Mouse (Mus musculus) cerebellum, adult 8-10 months (tissue): ENCODE results near the gene Klhl30.

Experiments used
- DNase-seq: peaks from one replicate; pipeline ENCODE4 v3.0.0; 2022

Gene Klhl30

DNA sequence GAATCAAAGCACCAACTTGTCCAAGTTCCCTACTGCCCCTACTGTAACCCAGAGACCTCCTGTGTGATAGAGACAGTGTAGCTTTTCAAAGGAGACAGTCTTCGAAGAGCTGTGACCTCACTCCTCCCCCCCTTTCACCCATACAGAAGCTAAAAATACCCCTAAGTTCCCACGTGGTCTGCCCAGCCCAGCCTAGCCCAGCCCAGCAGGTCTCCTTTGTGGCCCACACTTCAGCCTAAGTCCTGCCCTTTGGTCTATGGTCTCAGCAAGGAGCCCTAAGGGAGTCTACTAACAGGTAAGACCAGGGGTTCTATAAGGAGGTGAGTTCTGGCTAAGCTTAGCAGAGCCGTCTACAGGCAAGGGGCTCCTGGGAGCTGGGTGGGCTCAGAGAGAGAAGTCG is at the start of gene Klhl30:
Gene Klhl30 (plus strand): TSS at position 176 of the 400 bp plus-strand sequence.
- DNase-seq = no peak

GRCm38 (mm10) chr1:91301206-91301920 is 49.5 kb upstream of the Klhl30 start:
- DNase-seq = no peak

DNA sequence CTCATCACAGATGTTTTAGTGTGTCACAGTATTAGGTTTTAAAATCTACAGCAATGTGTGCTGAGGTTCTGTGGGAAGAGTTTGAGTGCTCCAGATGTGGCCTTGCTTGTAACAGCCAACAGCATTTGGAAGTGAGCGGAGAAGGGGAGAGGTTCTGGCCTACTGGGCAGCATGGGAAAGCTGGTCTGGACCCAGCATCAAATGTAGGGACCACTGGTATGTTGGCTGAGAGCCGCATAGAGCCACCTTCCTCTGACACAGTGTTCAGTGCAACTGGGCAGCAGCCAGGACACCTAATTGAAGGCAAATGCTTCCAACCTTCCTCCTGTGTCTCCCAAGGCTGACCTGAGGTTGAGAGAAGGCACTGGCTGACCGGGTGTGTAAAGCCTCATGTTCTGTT is 48.8 kb upstream of the Klhl30 start:
- DNase-seq = no peak

DNA sequence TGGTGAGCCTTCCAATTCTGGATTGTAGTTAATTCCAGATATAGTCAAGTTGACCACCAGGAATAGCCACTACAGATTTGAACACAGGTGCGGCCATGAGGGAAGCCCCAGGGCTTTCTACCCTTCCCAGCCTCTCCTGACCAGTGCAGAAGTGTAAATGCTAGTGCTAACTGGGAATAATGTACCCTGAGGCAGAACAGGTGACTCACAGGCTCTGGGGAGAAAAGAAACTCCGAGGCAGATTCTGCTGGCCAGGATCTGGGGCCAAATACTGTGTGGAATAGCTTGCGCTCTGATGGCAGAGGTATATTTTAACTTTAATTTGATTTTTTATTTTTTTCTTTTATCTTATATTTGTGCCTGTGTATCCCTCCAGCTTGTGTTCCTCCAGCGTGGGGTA is 46.2 kb upstream of the Klhl30 start:
- DNase-seq = no peak

GRCm38 (mm10) chr1:91309366-91310085 is 41.3 kb upstream of the Klhl30 start:
- no peak for DNase-seq

DNA sequence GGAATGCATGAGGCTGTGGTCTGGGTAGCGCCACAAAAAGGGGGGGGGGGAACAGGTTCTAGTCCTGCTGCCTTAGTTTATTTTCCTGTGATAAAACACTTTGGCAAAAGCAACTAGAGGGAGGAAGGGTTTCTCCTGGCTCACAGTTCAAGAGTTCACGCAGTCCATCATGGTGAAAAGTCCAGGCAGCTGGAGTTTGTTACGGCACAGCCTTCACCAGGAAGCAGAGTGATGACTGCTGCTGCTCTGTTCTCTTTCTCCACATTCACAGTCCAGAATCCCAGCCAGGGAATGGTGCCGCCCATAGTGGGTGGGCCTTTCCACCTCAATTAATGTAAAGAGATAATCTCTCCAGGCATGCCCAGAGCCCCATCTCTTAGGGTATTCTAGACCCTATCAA is 38.5 kb upstream of the Klhl30 start:
- DNase-seq = no peak

GRCm38 (mm10) chr1:91313251-91313650 is 37.6 kb upstream of the Klhl30 start:
- no peak for DNase-seq

- no peak for DNase-seq
These were observed 33.2 kb upstream of the Klhl30 start for GRCm38 (mm10) chr1:91317656-91318055.

- no peak for DNase-seq
These were observed 28.9 kb upstream of the Klhl30 start, which contains the start of gene Espnl for GRCm38 (mm10) chr1:91321760-91322438. Espnl (plus strand) TSS chr1:91322075.

DNA sequence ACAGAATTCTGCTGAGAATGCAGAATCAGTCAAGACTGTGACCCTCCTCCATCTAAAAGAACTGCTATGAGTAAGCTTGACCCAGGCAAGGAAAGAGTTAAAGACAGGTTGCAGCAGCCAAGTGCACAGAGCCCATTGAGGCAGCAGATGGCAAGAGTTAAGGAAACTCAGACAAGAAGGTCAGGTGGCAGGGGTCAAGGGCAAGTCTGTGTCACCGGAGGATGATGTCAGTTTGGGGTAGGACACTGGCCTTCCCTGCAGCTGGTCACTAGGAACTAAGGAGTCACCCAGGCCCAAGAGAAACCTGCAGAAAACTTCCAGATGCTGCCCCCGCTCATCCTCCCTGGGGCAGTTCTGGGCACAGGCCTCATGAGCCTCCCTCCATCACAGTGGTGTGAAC is 26.2 kb upstream of the Klhl30 start:
- DNase-seq = no peak

DNA sequence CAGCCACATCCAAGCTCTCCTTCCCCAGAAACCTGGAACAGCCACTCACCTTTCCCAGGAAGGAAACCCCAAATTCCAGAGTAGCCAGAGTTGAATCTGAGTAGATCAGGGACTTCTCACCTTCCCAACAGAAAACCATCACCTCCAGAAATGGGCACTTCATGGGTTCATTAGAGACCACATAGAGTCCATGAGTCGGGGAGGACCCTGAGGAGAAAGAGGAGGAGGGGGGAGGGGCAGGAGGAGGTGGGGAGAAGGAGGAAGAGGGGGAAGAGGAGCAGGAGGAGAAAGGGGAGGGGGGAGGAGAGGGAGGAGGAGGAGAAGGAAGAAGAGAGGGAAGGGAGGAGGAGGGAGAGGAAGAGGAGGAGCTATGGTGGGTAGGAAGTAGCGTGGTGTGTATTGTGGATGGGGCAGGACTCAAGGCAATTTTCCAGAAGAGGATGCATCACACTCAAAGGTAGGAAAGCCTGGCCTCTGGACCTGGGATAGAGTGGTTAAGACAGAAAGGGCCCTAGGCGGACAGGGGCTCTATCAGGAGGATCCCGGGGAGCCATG is 25.3 kb upstream of the Klhl30 start:
- DNase-seq = no peak

DNA sequence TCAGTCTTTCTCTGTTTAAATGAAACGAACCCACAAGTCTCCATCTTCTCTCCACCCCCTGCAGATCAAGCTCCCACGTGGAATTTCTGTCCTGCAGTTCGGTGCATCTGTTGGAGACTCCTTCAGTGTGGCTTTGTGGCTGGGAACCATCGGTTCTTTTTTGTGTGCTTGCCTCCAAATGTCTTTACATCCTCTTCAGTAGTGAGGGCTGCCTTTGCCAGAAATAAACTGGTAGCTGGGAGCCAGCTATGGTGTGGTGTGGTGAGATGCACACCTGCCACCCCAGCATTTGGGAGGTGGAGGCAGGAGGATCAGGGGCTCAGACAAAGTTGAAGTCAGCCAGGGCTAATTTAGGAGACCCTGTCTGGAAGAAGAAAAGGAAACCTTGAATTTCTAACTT is 18.7 kb upstream of the Klhl30 start:
- no peak for DNase-seq

DNA sequence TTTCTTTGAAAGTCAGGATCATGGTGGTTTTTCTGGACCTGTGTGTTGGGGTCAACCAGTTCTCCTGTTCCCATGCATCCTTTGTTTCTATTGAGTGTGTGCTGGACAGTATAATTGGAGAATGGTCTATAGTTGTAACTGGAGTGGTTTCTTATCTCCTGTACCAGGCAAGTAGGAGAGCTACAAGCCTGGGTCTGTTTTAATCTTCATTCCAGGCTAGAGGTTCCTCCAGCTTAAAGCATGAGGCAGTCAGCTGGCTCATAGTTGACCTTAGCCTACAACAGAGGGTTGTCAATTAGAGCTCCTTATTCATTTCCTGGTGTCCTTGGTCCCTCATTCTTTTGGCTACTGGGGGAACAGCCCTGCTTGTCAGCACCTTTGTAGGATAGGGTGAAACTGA is 17.2 kb upstream of the Klhl30 start:
- no peak for DNase-seq

DNA sequence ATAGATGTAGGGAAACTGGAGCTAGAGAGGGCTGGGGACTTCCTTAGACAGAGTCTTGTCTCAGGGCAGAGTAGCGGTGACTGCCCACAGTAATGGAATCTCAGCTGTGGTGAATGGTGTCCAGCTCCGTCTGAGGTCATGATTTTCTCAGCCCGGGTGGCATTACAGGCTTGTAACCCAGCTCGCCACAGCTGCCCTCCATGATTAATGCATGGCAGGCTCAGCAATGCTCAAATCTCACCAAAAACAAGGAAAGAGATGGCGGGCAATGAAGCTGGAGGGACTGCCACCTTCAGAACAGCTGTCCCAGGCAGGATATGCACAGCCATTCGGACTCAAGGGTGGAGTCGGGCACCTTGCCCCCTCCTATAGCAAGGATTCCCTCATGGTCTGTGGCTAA is 13.5 kb upstream of the Klhl30 start:
- no peak for DNase-seq

- DNase-seq = no peak
These were observed 6.8 kb upstream of the Klhl30 start for GRCm38 (mm10) chr1:91344001-91344400.

- no peak for DNase-seq
These were observed 5.7 kb upstream of the Klhl30 start for GRCm38 (mm10) chr1:91344921-91345685.

DNA sequence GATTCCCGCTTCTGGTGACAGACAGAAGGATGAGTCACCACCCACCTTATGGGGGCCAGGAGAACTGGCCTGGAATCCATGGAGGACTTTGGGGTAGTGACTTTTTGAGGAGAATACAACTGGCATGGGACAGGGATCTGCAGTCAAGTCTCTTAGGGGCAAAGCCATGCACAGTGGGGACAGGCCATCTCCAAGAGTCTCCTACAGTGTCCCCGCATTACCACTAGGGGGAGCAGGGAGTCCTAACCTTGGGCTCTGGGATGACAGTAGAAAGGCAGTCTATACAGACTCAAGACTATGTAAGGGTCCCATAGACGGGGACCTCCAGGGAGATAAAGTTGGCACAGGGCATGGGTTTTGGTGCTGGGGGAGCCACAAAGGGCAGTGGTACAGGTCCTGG is 3.9 kb upstream of the Klhl30 start:
- peak; percentile 60 for DNase-seq

DNA sequence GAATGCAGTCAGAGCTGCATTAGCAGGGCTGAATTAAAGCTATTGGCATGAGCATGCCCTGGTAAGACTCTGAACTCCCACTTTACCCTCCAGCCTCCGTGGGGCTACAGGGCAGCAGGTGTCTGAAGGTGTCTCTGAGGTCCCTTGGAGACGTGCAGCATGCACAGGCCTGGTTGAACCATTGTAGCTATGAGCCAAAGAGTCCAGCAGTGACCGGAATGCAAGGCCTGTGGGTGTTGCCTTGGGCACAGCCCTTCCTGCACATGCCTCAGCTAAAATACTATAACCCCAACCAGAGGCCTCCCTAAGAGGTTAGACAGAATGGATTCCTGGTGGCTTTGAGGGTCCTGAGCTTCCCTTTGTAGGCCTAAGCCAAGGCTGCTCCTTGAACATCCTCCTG is 433 bp downstream of the Klhl30 start:
- no peak for DNase-seq

- DNase-seq = no peak
These were observed 1.5 kb downstream of the Klhl30 start for GRCm38 (mm10) chr1:91352277-91352676.

- no peak for DNase-seq
These were observed 5.3 kb downstream of the Klhl30 start for GRCm38 (mm10) chr1:91356105-91356504.

DNA sequence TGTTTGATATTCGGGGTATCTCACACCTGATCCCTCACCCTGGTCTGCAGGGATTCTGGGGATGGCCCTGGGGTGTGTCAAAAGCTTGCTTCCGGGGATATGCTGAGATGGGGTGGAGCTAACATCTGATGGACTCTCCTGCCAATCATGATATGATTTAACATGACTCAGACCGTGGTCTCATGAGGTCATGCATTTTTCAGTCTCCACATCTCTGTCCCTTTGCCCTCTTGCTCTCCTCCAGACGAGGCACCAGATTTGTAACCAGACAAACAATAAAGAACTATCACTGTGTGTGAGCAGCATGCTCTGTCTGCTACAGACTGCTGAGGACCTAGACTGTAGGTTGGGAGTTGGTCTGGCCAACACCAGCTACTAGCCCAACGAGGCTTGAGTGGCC is 11.3 kb downstream of the Klhl30 start:
- no peak for DNase-seq

DNA sequence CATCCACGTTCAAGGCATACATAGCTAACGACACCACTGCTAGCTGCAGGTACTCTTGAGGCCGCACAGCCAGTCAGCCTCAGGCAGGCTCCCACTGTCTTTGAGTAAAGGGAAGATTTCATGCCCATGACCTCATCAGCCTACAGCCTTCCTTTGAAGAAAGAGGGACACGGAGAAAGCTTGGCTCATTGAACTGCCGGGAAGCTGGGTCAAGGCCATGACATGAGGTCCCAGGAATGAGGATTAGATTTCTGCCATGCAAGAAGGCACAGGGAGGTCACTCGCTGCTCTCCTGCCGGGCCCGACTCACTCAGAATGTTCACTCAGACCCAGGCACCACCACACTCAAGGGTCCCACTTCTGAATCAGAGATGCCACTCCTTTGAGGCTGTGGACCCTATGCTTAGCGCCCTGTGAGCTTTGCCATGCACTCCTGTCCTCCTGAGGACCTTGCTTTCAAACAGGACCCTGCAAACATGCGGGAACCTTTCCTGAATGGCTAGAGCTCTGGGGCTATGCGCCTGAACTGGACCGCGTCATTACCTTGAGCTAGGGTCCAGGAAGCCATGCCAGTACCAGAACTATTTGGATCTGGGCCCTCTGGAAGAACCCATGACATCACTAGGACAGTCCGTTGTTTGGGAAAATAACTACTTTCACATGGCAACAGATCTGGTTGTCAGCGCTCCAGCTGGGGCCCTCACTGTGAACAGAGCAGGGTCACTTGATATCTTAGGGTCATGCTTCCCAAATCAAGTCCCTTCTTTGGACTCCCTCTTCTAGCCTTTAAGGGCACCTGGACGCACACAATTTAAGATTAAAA is 14.2 kb downstream of the Klhl30 start:
- no peak for DNase-seq
